Mouse (Mus musculus): ENCODE measurements around the gene Cenpq. TPM values are rescaled to one million over a fixed set of nuclear protein-coding genes. Genes with fewer than 3 reads are reported as not detected.

Gene Cenpq
- total RNA-seq, 2 experiments from 2014 or later, result 3.6 TPM

Other genes with a start within 250 kb of the Cenpq start
- gene Esp1, start 207.9 kb downstream of the Cenpq start, total RNA-seq (2021), result not detected
- gene Crisp2, start 128.0 kb downstream of the Cenpq start, total RNA-seq (2021), result not detected
- not detected for gene Rhag, start 123.9 kb downstream of the Cenpq start, total RNA-seq (2021)
- gene 9130008F23Rik, start 54.5 kb downstream of the Cenpq start, total RNA-seq (2021), result under 1 TPM; 0.21 TPM
- not detected for gene Glyatl3, start 20.7 kb downstream of the Cenpq start, total RNA-seq (2021)
- 10 to 100 TPM; 67.0 to 84.2 TPM for gene Mut, start 362 bp downstream of the Cenpq start, total RNA-seq (2021)